Mouse (Mus musculus) myocyte (in vitro differentiated cells): ENCODE results near the gene Rfc1. TPM values are rescaled to one million over a fixed set of nuclear protein-coding genes. Genes with fewer than 3 reads are reported as not detected.

Experiments
- H3K27me3 ChIP-seq: one replicate; pipeline ENCODE4 v1.6.1; 2011; ENCODE audit not compliant: control insufficient read depth, insufficient read depth, insufficient read length
- H3K36me3 ChIP-seq: one replicate; pipeline ENCODE4 v1.6.1; 2011; ENCODE audit not compliant: control insufficient read depth, insufficient read depth
- H3K4me2 ChIP-seq: one replicate; pipeline ENCODE4 v1.6.1; 2011; ENCODE audit warnings: low read depth, control low read depth
- H3K4me3 ChIP-seq: one replicate; pipeline ENCODE4 v1.5.1; 2011; ENCODE audit warnings: mild to moderate bottlenecking, control low read depth, moderate library complexity
- H3K79me2 ChIP-seq: one replicate; pipeline ENCODE4 v1.6.1; 2011; ENCODE audit not compliant: control insufficient read depth, insufficient read depth
- H3ac ChIP-seq: one replicate; pipeline ENCODE4 v1.6.1; 2011; ENCODE audit not compliant: control insufficient read depth, insufficient read length
- CEBPB ChIP-seq: IDR thresholded peaks from 2 replicates; pipeline ENCODE4 v1.6.1; 2011; ENCODE audit warnings: mild to moderate bottlenecking, moderate library complexity; ENCODE audit not compliant: poor library complexity, insufficient read depth, severe bottlenecking
- E2F4 ChIP-seq: IDR thresholded peaks from one replicate; pipeline ENCODE4 v1.6.1; 2011; ENCODE audit warnings: mild to moderate bottlenecking, control low read depth, moderate library complexity; ENCODE audit not compliant: insufficient read depth
- MAX ChIP-seq: IDR thresholded peaks from one replicate; pipeline ENCODE4 v1.6.1; 2011; ENCODE audit warnings: low read depth, mild to moderate bottlenecking, control low read depth
- MYOD1 ChIP-seq, 3 experiments: IDR thresholded peaks; one replicate each; pipeline ENCODE4 v1.6.1; 2011; ENCODE audit warnings: control low read depth in 2 of 3, low read depth in 2 of 3, mild to moderate bottlenecking in 2 of 3, moderate library complexity in 1 of 3; ENCODE audit not compliant: insufficient read length in 2 of 3, control insufficient read depth in 1 of 3
- MYOG ChIP-seq, 3 experiments: IDR thresholded peaks; one replicate each; pipeline ENCODE4 v1.6.1; 2011; ENCODE audit warnings: control low read depth in 2 of 3, low read depth in 2 of 3, mild to moderate bottlenecking in 2 of 3; ENCODE audit not compliant: insufficient read length in 2 of 3, control insufficient read depth in 1 of 3, insufficient read depth in 1 of 3
- POLR2A ChIP-seq: IDR thresholded peaks from one replicate; pipeline ENCODE4 v1.6.1; 2011; ENCODE audit warnings: low read depth, mild to moderate bottlenecking, control low read depth, moderate library complexity; ENCODE audit not compliant: insufficient read length
- POLR2AphosphoS2 ChIP-seq: IDR thresholded peaks from one replicate; pipeline ENCODE4 v1.6.1; 2011; ENCODE audit warnings: low read depth, control low read depth; ENCODE audit not compliant: insufficient read length
- REST ChIP-seq: IDR thresholded peaks from one replicate; pipeline ENCODE4 v1.6.1; 2011; ENCODE audit warnings: mild to moderate bottlenecking, control low read depth, moderate library complexity; ENCODE audit not compliant: insufficient read depth, insufficient read length
- SRF ChIP-seq: IDR thresholded peaks from one replicate; pipeline ENCODE4 v1.6.1; 2011; ENCODE audit warnings: low read depth; ENCODE audit not compliant: control insufficient read depth, insufficient read length
- TCF12 ChIP-seq: IDR thresholded peaks from one replicate; pipeline ENCODE4 v1.6.1; 2011; ENCODE audit warnings: mild to moderate bottlenecking, control low read depth; ENCODE audit not compliant: poor library complexity, insufficient read depth, severe bottlenecking
- TCF3 ChIP-seq: IDR thresholded peaks from one replicate; pipeline ENCODE4 v1.6.1; 2011; ENCODE audit warnings: low read depth, control low read depth; ENCODE audit not compliant: insufficient read length
- USF1 ChIP-seq: IDR thresholded peaks from one replicate; pipeline ENCODE4 v1.6.1; 2011; ENCODE audit warnings: low read depth, mild to moderate bottlenecking, control low read depth, moderate library complexity
- polyA plus RNA-seq: library from polyadenylated mRNA; unstranded; fragments of >200 nt; fragmentation: generic; extraction: Trizol; gene quantifications from one replicate; pipeline ENCODE4 v1.2.1, GENCODE M21; 2012; ENCODE audit warnings: missing spikeins

Gene Rfc1
- polyA plus RNA-seq, result 8.7 TPM

GRCm38 (mm10) chr5:65335298-65336074, at the start of gene Rfc1:
TSS of gene Rfc1 (minus strand) at chr5:65335670.
- Histone ChIP-seq H3K79me2 (peaks cover 42% of the 10 kb centered on the region), H3K4me2 (peak within 1 kb of the TSS; percentile 76), H3K27me3 (no peaks in the 10 kb centered on the region), H3K4me3 (peak within 1 kb of the TSS; percentile 66), H3ac (peak within 1 kb of the TSS; percentile 59), H3K36me3 (no peaks in the 10 kb centered on the region)
- TF ChIP-seq MYOD1 (IDR thresholded peaks at IDR 0.05; ENCODE audit: control insufficient read depth in 1 of 3, insufficient read length in 2 of 3, low read depth in 2 of 3) (no peak), TCF3 (no peak), POLR2AphosphoS2 (peak; percentile 84), CEBPB (no peak), E2F4 (peak; percentile 80), MYOG (IDR thresholded peaks at IDR 0.05; ENCODE audit: control insufficient read depth in 1 of 3, insufficient read depth in 1 of 3, insufficient read length in 2 of 3, low read depth in 2 of 3) (peak in 1 of 3 experiments; percentile 17), MAX (no peak), POLR2A (peak; percentile 88), REST (no peak), SRF (peak; percentile 77), USF1 (no peak), TCF12 (no peak)

GRCm38 (mm10) chr5:65374746-65375145, 39.3 kb upstream of the Rfc1 start:
- Histone ChIP-seq H3K4me3 (no peak overlapping the region), H3K36me3 (no peaks in the 10 kb centered on the region), H3ac (no peak overlapping the region), H3K79me2 (no peaks in the 10 kb centered on the region), H3K4me2 (no peak overlapping the region), H3K27me3 (peaks cover 4% of the 10 kb centered on the region)
- TF ChIP-seq CEBPB, result no peak
- TF ChIP-seq TCF12, result no peak
- TF ChIP-seq USF1, result no peak
- TF ChIP-seq E2F4, result no peak
- TF ChIP-seq REST, result no peak

- no peak overlapping the region for H3ac ChIP-seq
- no peak overlapping the region for H3K4me3 ChIP-seq
- peaks cover 33% of the 10 kb centered on the region for H3K27me3 ChIP-seq
- no peak overlapping the region for H3K4me2 ChIP-seq
- H3K36me3 ChIP-seq, result no peaks in the 10 kb centered on the region
- TF ChIP-seq TCF12, result no peak
- TF ChIP-seq REST, result no peak
- no peak for TF ChIP-seq MAX
- no peak for TF ChIP-seq POLR2A
- no peak for TF ChIP-seq MYOG (IDR thresholded peaks at IDR 0.05; ENCODE audit: control insufficient read depth in 1 of 3, insufficient read depth in 1 of 3, insufficient read length in 2 of 3, low read depth in 2 of 3)
- TF ChIP-seq USF1, result no peak
- no peak for TF ChIP-seq TCF3
- TF ChIP-seq POLR2AphosphoS2, result no peak
- no peak for TF ChIP-seq MYOD1 (IDR thresholded peaks at IDR 0.05; ENCODE audit: control insufficient read depth in 1 of 3, insufficient read length in 2 of 3, low read depth in 2 of 3)
- no peak for TF ChIP-seq CEBPB
- H3K79me2 ChIP-seq, result no peaks in the 10 kb centered on the region
These were observed 36.1 kb upstream of the Rfc1 start for GRCm38 (mm10) chr5:65371551-65371950.

GRCm38 (mm10) chr5:65367837-65368236, 32.4 kb upstream of the Rfc1 start:
- no peak for TF ChIP-seq MYOD1 (IDR thresholded peaks at IDR 0.05; ENCODE audit: control insufficient read depth in 1 of 3, insufficient read length in 2 of 3, low read depth in 2 of 3)
- TF ChIP-seq REST, result no peak
- TF ChIP-seq TCF12, result no peak
- TF ChIP-seq E2F4, result no peak
- no peak for TF ChIP-seq MAX
- no peak for TF ChIP-seq TCF3
- TF ChIP-seq MYOG (IDR thresholded peaks at IDR 0.05; ENCODE audit: control insufficient read depth in 1 of 3, insufficient read depth in 1 of 3, insufficient read length in 2 of 3, low read depth in 2 of 3), result no peak
- TF ChIP-seq POLR2A, result no peak
- no peak overlapping the region for H3K4me2 ChIP-seq
- H3K4me3 ChIP-seq, result no peak overlapping the region
- H3K79me2 ChIP-seq, result no peaks in the 10 kb centered on the region
- H3K36me3 ChIP-seq, result no peaks in the 10 kb centered on the region
- H3K27me3 ChIP-seq, result peaks cover 57% of the 10 kb centered on the region
- no peak overlapping the region for H3ac ChIP-seq

GRCm38 (mm10) chr5:65357771-65358170, 22.3 kb upstream of the Rfc1 start:
- Histone ChIP-seq H3K4me3 (no peak overlapping the region), H3K4me2 (no peak overlapping the region), H3K36me3 (no peaks in the 10 kb centered on the region), H3K27me3 (peaks cover 9% of the 10 kb centered on the region), H3K79me2 (no peaks in the 10 kb centered on the region), H3ac (no peak overlapping the region)
- no peak for TF ChIP-seq MYOG (IDR thresholded peaks at IDR 0.05; ENCODE audit: control insufficient read depth in 1 of 3, insufficient read depth in 1 of 3, insufficient read length in 2 of 3, low read depth in 2 of 3)
- TF ChIP-seq E2F4, result no peak
- no peak for TF ChIP-seq CEBPB
- no peak for TF ChIP-seq REST
- no peak for TF ChIP-seq USF1
- no peak for TF ChIP-seq MAX
- TF ChIP-seq SRF, result no peak
- no peak for TF ChIP-seq TCF3
- no peak for TF ChIP-seq TCF12
- TF ChIP-seq MYOD1 (IDR thresholded peaks at IDR 0.05; ENCODE audit: control insufficient read depth in 1 of 3, insufficient read length in 2 of 3, low read depth in 2 of 3), result no peak
- no peak for TF ChIP-seq POLR2AphosphoS2
